Mouse (Mus musculus): Measurements from ENCODE around the gene Hdac10. TPM values are rescaled to one million over a fixed set of nuclear protein-coding genes. Genes with fewer than 3 reads are reported as not detected.

Hdac10 gene
- 14.8 and 15.1 TPM in 2 replicates for polyA plus RNA-seq (2015; fragmentation: Nextera tagmentation; extraction: Ambion mirVana)

DNA sequence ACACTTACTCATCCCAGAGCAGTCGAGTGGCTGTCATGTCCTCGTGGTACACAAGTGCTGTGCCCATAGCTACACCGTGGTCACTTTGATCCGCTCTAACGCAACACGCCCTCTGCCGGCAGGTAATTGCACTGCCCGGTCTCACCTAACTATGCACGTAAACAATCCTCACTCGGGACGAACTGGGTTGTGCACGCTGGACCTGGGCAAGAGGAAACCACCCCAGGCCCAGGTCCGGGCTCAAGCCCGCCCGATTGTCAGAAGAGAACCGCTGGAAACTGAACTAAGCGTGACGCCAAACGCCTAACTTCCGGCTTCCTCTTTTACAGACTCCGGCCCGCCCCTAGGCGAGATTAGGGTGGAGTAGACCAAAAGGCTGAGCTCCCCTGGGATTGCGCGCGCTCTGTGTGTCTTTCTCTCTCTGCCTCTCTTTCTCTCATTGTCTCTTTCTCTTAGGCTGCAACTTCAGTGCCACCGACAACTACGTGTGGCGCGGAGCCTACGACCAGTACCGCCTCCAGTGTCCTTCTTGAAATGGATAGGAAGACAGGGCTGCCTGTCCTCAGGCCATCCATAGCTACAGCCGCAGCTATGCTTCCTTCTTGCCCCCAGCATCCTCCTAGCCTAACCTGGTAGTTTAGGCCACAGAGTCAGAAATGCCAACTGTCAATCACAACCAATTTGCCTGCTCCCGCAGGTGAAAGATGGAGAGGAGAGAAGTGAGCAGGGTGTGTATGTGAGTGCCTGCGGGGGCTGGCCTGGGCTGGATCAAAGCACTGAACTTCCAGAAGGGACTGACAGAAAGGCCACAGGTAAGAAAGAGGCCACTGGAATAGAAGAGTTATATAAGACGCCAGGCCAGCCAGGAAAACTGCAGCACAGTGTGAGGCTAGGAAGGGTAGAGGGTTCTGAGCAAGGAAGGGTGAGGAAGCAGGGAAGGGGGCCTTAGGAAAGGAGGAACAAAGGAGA, at the start of gene Hdac10:
Gene Hdac10, minus strand, starts transcription at position 319 of the 969 bp plus-strand sequence.
- Histone ChIP-seq H3K36me3 (ENCODE audit: insufficient read depth, low read length) (no peaks in the 10 kb centered on the region), H3K27ac (ENCODE audit: low read length) (peak within 1 kb of the TSS; percentile 78), H3K4me3 (ENCODE audit: low read depth, low read length) (peak within 1 kb of the TSS; percentile 51), H3K4me1 (ENCODE audit: insufficient read depth, low read depth, low read length) (peaks cover 12% of the 10 kb centered on the region; the same call in 1 of the 2 replicates), H3K9ac (replicated peaks; ENCODE audit: low read depth) (peak within 1 kb of the TSS; percentile 68), H3K9me3 (ENCODE audit: low read length) (no peaks in the 10 kb centered on the region), H3K27me3 (replicated peaks; ENCODE audit: insufficient read depth, low read length) (no peaks in the 10 kb centered on the region), H3K4me2 (replicated peaks; ENCODE audit: low read depth, low read length) (peak within 1 kb of the TSS; percentile 60)
- peak; percentile 88 for ATAC-seq
- peak; percentile 89 for DNase-seq (ENCODE audit: low spot score)
- 3% methylated on average over 36 of the region's 36 CpGs for WGBS
- TF ChIP-seq CTCF (IDR thresholded peaks at IDR 0.05) (peak; percentile 96), EP300 (IDR thresholded peaks at IDR 0.05) (no peak; the same call in 1 of the 2 replicates)

DNA sequence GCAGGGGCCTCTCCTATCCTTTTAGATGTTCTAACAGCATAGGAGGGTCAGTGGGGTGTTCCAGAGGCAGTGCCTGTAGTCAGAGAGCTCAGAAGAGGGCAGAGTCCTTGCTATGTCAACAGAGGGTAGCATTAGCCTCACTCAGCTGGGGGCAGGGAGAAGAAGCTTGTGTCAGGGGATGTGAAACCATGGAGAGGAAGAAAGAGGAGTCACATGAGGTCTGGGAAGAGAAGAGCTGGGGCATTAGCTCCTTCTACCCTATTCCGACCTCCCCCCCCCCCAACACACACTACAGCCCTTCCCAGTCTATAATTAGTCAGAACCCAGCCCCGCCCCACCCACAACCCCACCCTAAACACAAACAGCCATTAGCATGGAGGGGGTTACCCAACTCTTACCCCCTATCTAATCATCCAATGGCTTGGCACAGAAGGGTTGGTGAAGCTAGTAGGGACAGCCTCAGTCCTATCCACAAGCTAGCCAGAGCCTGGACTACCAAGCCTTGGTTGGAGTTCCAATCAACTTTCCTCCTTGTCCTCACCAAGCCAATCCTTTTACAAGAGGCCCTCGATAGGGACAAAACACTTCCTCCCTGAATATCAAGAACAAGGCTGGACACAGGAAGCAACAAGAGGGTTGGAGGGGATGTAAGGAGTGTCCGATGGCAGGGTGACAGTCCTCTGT, 49.2 kb upstream of the Hdac10 start:
- Histone ChIP-seq H3K4me1 (ENCODE audit: insufficient read depth, low read depth, low read length) (peaks cover 68% of the 10 kb centered on the region), H3K4me2 (replicated peaks; ENCODE audit: low read depth, low read length) (peak overlapping the region; percentile 81), H3K9me3 (ENCODE audit: low read length) (no peaks in the 10 kb centered on the region), H3K27me3 (replicated peaks; ENCODE audit: insufficient read depth, low read length) (no peaks in the 10 kb centered on the region), H3K36me3 (ENCODE audit: insufficient read depth, low read length) (no peaks in the 10 kb centered on the region), H3K4me3 (ENCODE audit: low read depth, low read length) (no peak overlapping the region), H3K27ac (ENCODE audit: low read length) (peak overlapping the region; percentile 90), H3K9ac (replicated peaks; ENCODE audit: low read depth) (no peak overlapping the region)
- WGBS, result 42% methylated on average over 4 of the region's 4 CpGs
- ATAC-seq (no peak), DNase-seq (ENCODE audit: low spot score) (peak; percentile 68)
- TF ChIP-seq EP300 (IDR thresholded peaks at IDR 0.05) (no peak), CTCF (IDR thresholded peaks at IDR 0.05) (no peak)

DNA sequence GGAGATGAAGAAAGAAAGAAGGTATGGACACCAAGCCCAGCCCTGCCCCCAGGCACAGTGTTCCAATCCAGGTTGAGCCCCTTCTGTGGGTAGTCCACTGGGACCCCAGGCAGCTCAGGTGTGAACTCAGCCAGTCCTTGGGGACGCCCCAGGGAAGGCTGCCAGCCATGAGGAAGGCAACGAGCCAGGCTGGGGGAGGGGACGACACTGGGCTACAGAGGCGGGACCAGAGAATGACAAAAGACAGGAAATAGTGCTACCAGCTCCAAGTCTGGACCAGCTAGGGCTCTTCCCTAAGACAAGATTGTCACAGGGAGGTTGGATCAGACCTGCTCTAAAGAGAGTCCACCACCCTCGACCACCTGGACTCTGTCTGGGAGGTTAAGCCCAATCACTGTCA, 48.6 kb upstream of the Hdac10 start:
- Histone ChIP-seq H3K27me3 (replicated peaks; ENCODE audit: insufficient read depth, low read length) (no peaks in the 10 kb centered on the region), H3K9ac (replicated peaks; ENCODE audit: low read depth) (no peak overlapping the region), H3K27ac (ENCODE audit: low read length) (peak overlapping the region; percentile 90), H3K4me3 (ENCODE audit: low read depth, low read length) (no peak overlapping the region), H3K4me1 (ENCODE audit: insufficient read depth, low read depth, low read length) (peaks cover 74% of the 10 kb centered on the region), H3K36me3 (ENCODE audit: insufficient read depth, low read length) (no peaks in the 10 kb centered on the region), H3K9me3 (ENCODE audit: low read length) (no peaks in the 10 kb centered on the region), H3K4me2 (replicated peaks; ENCODE audit: low read depth, low read length) (peak overlapping the region; percentile 81)
- peak; percentile 84 for DNase-seq (ENCODE audit: low spot score)
- peak; percentile 17 for ATAC-seq
- 2% methylated on average over 5 of the region's 5 CpGs for WGBS
- no peak for TF ChIP-seq EP300 (IDR thresholded peaks at IDR 0.05)
- TF ChIP-seq CTCF (IDR thresholded peaks at IDR 0.05), result no peak

DNA sequence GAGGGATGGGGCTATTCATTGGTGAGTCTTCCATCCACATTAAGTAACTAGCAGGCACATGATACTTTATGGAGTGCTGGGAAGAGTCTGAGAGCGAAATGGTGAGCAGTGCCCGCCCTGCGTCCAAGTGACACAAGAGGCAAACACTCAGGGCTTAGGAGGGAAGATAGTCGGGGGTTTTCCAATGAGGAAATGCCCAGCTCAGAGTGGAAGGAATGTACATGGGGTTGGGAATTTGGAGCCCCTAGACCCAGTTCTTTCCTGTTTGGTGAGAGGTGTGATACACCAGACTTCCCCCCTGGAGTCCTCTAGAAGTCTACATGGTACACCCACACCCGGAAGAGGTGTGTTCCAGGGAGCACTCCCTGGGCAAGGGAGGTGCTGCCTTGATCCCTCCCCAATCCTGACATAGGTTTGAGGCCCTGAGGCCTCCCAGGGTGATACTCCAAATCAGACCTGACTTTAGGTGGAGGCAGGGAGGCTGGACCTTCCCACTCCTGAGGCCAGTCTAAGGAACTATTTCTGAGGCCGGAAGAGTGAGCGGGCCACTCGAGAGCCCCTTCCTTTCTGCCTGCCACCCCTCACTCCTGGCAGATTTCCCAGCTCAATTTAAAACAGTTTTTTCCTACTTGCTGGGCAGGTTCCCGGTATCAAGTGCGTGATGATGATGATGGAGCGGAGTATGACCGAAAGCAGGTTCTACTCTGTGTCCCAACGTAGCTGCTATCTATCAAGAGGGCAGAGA, 47.1 kb upstream of the Hdac10 start:
- 35% methylated on average over 13 of the region's 13 CpGs for WGBS
- no peaks in the 10 kb centered on the region for H3K36me3 ChIP-seq (ENCODE audit: insufficient read depth, low read length)
- no peak for ATAC-seq
- DNase-seq (ENCODE audit: low spot score), result peak; percentile 66
- H3K27ac ChIP-seq (ENCODE audit: low read length), result peak overlapping the region; percentile 77
- no peak overlapping the region for H3K9ac ChIP-seq (replicated peaks; ENCODE audit: low read depth)
- H3K27me3 ChIP-seq (replicated peaks; ENCODE audit: insufficient read depth, low read length), result no peaks in the 10 kb centered on the region
- H3K4me2 ChIP-seq (replicated peaks; ENCODE audit: low read depth, low read length), result no peak overlapping the region
- no peak overlapping the region for H3K4me3 ChIP-seq (ENCODE audit: low read depth, low read length)
- peaks cover 66% of the 10 kb centered on the region for H3K4me1 ChIP-seq (ENCODE audit: insufficient read depth, low read depth, low read length)
- H3K9me3 ChIP-seq (ENCODE audit: low read length), result no peaks in the 10 kb centered on the region
- TF ChIP-seq EP300 (IDR thresholded peaks at IDR 0.05) (no peak), CTCF (IDR thresholded peaks at IDR 0.05) (no peak)

DNA sequence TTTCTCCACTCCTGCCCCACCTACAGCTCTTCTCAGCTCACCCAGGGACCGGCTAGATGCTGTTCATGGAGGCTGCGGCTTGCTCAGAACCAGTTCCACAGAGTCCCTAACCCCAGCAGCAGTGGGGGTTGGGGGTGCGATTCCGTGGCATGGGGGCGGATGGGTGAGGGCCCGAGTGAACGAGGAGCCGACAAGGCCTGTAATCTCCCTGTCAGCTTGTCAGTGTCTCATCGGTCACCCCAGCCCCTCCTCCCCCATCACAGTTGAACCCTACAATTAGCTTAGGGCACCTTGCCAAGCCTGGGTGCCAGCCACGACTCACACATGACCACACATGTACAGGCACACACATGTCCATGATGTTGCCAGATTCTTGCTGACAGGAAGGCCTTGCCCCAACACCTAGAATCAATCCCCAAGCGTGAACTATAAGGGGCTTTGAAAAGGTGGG, 46.4 kb upstream of the Hdac10 start:
- no peak overlapping the region for H3K4me3 ChIP-seq (ENCODE audit: low read depth, low read length)
- no peak overlapping the region for H3K4me2 ChIP-seq (replicated peaks; ENCODE audit: low read depth, low read length)
- H3K4me1 ChIP-seq (ENCODE audit: insufficient read depth, low read depth, low read length), result peaks cover 67% of the 10 kb centered on the region
- H3K9me3 ChIP-seq (ENCODE audit: low read length), result no peaks in the 10 kb centered on the region
- H3K9ac ChIP-seq (replicated peaks; ENCODE audit: low read depth), result no peak overlapping the region
- H3K27me3 ChIP-seq (replicated peaks; ENCODE audit: insufficient read depth, low read length), result no peaks in the 10 kb centered on the region
- H3K27ac ChIP-seq (ENCODE audit: low read length), result peak overlapping the region; percentile 77; the same call in 1 of the 2 replicates
- TF ChIP-seq CTCF (IDR thresholded peaks at IDR 0.05), result no peak
- TF ChIP-seq EP300 (IDR thresholded peaks at IDR 0.05), result no peak
- ATAC-seq, result no peak
- 33% methylated on average over 11 of the region's 11 CpGs for WGBS
- H3K36me3 ChIP-seq (ENCODE audit: insufficient read depth, low read length), result no peaks in the 10 kb centered on the region
- DNase-seq (ENCODE audit: low spot score), result no peak

Measured in lung, postnatal 0 days (tissue).